Mouse (Mus musculus): Measurements from ENCODE around the gene Vav2.

The Vav2 gene

DNA sequence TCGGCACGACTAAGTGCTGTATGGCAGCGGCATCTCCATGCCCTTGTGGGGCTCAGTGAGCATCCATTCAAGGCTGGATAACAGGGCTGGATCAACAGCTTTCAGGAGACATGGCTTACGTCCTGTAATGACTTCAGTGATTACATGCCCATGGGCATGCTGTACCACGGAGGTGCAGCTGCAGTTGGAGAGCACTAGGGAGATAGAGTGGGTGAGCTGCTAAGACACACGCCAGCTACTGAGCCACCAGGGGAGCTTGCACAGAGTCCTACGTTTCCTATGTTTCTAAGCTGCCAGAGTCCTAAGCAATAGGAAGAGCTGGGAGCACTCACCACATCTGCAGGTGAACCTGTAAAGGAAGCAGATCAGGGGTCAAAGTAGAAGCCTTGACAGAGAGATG lies 148.0 kb downstream of the Vav2 start:
- DNase-seq (ENCODE audit: low read depth, low spot score) = no peak

DNA sequence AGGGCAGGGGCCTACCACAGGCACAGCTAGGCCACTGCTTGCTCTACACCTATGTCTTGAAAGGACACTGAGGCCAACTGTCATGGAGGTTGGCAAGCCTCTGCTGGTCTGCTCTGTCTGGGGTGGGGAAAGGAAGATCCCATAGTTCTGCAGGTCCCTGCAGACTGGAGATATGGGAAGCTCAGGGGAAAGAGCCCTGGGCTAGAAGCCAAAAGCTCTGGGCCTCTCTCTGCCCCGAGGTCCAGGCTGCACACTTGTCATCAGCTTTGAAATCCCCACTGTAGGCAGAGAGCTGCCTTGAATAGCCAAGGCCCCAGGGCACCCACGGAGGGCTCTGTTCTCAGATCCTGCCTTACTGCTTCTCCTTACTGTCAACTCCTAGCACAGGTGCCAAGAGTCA lies 158.5 kb downstream of the Vav2 start:
- DNase-seq (ENCODE audit: low read depth, low spot score) = no peak

DNA sequence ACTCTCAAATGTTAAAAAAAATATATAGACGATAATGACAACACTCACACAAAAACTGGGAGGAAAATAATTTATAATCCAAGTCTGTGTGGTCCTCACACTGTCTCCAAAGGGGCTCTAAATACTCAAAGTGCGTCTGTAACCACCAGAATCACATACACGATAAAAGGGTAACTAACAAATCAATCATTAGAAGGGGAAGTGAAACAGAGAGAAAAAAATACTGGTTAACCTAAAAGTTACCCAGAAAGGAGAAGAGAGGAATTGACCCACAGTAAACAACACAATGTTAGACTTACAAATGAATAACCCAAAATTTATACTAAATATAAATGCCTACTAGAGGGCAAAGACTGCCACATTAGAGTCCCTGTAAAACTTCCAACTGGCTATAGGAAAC lies 161.0 kb downstream of the Vav2 start:
- DNase-seq (ENCODE audit: low read depth, low spot score) = no peak

DNA sequence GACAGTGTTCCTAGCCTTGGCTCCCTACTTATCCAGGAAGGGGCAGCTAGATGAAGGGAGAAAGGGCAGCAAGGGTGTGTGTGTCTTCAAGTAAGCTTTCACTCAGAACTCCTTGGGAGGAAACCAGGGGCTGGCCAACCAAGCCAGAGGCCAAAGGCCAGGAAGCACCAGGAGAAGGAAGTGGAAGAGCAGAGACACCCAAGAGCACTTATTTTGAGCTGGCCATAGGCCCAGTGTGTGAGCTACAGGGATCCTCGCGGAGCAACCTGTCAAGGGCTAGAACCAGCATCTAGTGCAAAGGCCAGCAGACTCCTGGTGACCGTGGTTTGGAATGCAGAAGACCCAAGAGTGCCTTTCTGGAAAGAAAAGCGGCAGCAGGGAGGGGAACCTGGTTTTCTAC lies 163.8 kb downstream of the Vav2 start:
- no peak for DNase-seq (ENCODE audit: low read depth, low spot score)

DNA sequence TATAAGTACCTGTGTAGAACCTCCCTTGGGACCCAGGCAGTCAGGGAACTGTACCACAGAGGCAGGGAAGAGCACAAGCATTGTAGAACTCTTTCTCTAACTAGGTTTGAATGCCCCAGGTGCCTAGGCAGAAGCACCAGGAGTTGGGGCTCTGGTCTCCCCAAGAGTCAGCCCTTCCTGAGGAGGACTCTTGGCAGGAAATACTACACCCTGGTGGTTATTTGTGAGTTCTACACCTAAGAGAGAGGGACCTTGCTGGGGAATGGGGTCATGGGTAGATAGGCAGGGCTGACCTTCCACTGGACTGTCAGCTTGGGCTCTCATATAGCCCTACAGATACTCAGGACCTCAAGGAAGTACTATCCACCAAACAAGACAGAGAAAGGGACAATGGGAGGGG lies 175.4 kb downstream of the Vav2 start:
- DNase-seq (ENCODE audit: low read depth, low spot score) = no peak

DNA sequence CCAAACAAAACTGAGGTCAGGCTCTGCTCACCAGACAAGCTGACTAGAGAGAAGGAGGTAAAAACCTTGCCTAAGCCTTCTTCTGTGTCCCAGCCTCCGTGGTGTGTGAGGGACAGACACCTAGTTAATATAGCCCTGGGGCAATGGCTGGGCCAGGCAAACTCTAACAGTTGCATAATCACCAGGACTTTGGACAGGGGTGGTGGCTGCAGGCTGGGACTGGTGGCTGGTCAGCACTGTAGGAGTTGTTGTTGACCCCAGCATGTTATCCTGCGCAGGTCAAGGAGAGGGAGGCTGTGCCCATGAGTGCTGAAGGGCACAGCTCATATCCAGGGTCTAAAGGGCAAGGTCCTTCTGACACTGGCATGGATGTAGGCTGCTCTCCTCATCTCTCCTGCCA lies 178.6 kb downstream of the Vav2 start, which contains the start of gene Sardh:
Gene Sardh (minus strand): TSS at position 127 of the 400 bp plus-strand sequence.
- no peak for DNase-seq (ENCODE audit: low read depth, low spot score)

DNA sequence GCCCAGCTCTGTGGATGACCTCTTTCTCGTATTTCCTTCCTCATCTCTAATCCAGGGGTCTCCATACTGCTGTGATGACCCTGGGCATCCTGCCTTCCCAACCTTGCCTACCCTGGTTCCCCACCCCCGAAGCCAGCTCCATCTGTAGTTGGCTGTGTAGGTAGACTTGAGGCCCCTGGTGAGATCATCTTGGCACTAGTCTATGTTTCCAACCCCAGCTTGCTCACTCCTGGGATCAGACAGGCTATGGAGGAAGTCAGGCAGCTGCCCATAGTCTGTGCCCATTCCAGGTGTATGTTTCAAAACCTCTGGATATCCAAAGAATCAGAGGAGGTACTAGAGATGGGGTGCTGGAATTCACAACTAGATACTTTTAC lies 179.4 kb downstream of the Vav2 start:
- no peak for DNase-seq (ENCODE audit: low read depth, low spot score)

DNA sequence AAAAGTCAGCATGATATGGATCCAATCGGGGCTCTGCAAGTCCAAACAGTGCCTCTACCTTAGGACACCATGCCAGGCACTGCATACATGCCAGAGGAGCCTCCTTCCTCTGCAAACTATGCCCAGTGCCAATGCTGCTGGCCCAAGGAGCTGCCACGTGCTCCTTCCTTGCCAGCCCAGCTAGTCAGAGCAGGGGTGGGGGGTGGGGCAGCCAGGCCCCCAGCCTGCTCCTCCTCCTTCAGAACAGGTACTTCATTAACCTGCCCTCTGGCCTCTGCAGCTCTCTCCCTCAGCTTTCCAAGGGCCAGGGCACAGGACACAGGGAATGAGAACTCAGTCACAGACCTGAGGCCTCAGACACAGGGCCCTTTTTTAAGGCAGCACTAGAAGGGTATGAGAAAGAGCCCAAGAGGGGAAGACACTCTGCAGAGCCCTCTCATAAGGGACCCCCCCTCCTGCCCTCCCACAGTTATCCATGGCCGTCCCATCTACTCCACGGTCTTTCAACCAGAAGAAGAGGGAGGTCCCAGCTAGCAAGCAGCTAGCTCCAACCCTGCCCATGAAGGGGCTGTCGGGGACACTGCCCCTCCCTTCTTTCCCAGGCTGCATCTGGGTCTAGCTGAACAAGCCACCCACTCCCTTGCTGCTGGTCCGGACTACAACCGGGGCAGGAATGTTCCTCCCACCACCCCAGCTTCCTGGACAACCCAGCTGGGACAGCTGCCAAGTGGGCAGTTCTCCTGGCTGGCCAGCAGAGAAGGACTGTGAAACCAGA lies 179.9 kb downstream of the Vav2 start:
- no peak for DNase-seq (ENCODE audit: low read depth, low spot score)

DNA sequence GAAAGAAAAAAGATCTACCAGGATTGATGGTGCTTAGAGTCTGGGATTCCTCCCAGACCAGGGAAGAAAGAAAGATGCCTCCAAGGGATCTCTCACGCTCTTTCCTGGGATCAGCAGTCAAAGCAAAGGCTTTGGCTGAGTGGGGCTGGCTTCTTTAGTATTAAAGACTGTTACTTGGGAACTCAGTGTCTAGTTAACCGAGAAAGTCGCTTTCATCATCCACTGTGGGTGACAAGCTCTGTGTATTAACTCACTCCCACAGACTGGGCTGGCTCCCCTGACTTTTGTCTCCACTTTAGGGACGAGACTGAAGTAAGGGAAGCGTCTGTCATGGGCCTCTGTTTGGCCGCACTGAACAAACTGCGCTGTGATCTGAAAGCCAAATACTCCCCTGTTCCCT lies 180.9 kb downstream of the Vav2 start:
- DNase-seq (ENCODE audit: low read depth, low spot score) = no peak

DNA sequence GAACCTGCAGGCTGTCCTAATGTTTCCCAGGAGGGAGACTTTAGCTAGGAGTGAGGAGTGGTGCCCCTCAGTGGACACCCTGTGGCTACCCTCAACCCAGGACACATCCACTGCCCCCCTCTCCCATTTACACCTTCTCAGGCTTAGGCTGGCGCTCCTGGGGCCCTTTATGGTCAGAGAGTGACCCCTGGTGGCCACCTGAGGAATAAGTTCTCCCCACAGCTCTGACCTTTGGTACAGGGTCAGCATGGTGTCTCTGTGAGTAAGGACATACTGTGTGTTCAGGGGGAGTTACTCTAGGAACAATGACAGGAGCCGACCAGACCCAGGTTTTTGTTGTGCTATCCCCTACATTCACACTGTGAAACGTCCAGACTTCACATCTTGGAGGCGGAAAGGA lies 189.5 kb downstream of the Vav2 start:
- DNase-seq (ENCODE audit: low read depth, low spot score) = peak; percentile 41

DNA sequence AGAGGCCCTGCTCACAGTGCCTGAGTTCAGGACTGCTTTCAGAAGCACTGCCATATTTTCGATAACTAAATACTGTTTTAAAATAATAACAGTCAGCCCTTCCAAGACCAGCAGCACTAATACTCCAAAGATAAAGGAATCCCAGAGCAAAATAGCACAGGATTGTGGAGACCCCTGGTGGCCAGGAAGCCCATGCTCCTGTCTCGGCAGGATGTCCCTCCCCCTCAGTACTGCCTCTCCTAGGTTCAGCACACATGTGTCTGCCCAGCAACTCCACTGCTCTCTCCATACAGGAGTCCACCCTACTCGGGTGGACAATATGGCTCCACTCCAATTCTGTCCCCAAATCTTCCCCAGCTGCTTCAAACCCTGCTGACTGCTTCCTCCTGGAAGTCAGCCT lies 191.1 kb downstream of the Vav2 start:
- peak; percentile 35 for DNase-seq (ENCODE audit: low read depth, low spot score)

DNA sequence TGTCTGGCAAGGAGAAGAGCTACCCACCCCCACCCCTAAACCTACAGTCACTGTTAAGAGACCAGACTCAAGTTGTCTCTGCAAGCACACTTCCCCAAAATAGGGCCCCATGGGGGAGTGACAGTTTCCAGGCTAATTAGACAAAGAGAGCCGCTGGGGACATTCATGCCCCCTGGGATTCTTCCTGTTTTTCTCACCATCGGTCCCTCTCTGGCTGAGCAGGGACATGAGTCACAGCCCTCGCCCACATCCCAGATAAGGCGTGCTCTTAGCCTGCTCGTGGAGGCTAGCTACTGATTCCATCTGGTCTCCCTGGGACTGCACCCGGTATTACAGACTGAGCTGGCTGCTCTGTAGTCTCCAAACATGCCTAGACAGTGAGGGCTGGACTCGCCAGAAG lies 194.5 kb downstream of the Vav2 start:
- DNase-seq (ENCODE audit: low read depth, low spot score) = no peak

DNA sequence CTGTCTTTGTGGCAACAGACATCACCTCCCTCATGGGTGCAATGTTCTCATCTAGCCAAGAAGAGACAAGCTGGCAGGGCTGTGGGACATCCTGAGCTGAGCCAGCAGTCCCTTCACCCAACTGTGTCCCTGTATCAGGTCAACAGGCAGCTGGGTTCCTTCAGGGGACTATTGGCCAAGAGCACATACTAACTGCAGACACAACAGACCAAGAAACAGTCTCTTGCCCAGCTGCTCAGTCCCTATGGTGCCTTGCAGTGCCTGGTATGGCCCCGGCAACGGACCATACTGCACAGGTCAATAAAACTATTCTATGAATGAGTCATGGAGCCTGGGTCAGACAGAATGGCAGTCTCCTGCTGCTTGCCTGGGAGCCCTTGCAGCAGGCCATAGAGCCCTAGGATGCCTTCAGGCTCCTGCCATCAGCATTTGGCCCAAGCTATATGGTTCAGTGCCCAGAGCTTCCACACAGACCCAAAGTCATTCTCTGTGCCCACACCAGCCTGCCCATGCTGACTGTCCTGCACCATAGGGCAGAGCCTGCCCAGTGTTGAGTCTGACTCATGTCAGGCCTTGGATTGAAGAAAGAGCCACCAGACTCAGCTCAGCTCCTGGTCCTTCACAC lies 197.2 kb downstream of the Vav2 start:
- no peak for DNase-seq (ENCODE audit: low read depth, low spot score)

DNA sequence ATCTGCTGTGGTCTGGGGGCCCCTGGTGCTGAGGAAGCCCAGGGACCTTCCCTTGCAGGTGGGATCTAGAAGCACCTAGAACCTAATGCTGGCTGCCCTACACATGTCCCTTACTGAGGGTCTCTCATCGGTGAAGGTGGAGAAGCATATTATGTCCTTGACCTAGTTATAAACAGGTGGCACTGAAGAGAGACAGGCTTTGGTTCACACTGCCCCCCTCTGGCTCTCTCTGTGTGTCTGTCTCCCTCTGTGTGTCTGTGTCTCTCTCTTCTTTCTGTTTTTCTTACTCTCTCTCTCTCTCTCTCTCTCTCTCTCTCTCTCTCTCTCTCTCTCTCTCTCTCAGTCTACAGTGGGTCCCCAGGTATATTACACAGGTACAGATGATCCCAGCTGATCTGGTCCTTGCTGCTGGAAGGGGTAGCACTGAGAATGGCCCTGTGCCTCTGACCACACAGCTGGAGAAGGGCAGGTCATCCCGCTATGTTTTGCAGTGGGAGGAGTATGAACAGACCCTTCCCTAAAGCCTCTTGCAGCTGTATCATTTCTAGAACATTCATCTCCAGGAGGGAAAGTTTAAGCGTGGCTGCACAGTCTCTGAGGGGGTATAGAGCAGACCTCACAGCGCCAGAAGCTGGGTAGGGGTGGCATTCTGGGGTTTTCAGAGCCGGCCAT lies 197.9 kb downstream of the Vav2 start:
- no peak for DNase-seq (ENCODE audit: low read depth, low spot score)

DNA sequence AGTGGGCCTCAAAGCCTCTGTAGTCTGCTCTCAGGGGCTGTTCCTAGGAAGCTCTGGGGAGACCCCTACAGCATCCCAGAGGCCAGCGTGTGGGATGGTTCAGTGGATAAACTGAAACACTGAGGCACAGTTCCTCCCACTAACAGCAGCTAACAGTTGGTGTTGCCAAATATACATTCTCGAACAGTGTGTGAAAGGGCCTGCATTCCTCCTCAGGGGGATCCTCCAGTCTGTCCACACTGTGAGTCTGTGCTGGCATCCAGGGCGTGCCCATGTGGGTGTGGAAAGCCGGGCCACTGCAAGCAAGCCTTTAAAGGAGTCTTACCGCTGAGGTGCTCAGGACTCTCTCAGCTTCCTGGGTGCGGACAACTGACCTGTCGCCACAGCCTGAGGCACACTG lies 200.3 kb downstream of the Vav2 start:
- DNase-seq (ENCODE audit: low read depth, low spot score) = no peak

DNA sequence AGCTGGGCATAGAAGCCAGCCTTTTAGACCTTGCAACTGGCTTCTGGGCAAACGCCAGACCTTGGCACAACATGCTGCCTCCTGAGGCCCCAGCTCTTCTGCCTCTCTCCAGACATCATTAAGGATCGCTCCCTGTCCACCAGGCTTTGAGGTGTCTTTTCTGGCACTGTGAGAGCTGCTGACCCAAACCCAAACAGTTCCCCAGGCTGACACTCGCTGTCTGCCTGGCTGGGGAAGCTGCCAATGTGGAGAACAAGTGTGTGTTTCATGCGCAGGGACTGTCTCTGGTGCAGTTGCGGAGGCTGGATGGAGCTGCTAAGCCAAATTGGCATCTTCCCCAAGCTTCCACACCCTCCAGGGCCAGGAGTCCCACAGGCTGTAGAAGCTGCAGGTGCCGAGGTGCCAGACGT lies 203.8 kb downstream of the Vav2 start:
- DNase-seq (ENCODE audit: low read depth, low spot score) = no peak

DNA sequence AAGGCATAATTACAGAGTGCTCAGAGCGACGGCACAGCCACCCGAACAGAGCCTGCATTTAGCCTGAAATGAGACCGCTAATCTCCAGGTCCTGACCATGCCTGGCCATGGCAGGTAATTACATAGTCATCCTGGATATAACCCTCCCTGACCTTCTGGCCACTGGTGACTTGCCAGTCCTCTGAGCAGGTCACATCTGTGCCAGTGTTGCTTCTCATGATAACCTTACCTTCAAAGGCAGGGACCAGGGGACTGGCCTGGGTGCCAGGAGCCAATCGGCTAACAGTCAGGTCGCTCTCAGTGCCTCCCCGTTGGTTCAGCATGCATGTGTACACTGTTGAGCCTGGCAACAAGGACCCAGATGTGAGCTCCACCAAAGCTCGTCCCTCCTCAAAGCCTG lies 208.3 kb downstream of the Vav2 start:
- DNase-seq (ENCODE audit: low read depth, low spot score) = no peak

DNA sequence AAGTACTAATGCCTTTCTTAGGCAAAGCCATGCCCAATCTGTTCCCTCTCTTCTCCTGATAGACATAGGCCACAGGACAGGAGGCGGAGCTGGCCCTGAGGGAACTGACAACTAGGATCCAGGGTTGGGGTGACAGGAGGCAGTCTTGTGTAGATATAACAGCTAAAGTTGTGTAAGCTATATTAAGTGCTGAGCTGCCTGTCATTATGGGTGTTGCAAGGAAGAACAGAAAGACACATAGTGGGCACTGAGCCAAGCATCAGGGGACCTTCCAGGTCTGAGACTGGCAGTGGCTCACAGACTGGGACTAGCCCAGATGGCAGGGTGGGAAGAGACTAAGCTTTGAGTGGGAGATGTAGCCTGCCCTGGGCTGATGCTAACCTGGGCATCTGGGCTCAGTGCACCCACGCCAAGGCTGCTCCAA lies 208.7 kb downstream of the Vav2 start:
- no peak for DNase-seq (ENCODE audit: low read depth, low spot score)

DNA sequence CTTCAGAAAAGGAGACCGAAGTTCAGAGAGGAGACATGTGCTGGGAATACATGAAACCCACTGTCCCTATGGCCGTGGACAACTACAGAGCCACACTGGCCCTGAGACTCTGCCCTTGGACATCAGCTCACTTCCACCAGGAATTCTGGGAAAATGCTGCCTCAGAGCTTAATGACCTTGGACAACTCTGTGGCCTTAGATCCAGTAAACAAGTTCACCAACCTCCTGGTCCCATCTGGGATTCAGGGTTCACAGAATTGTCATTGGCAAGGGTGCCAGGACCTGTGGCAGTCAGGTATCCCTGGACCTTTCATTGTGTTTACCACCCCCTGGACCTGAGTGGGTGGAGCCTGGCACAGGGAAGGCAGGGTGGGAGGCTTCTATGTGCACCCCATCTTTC lies 211.3 kb downstream of the Vav2 start:
- no peak for DNase-seq (ENCODE audit: low read depth, low spot score)
